26 mouse cellular contexts compared by ENCODE assay signal in the genomic region with DNA sequence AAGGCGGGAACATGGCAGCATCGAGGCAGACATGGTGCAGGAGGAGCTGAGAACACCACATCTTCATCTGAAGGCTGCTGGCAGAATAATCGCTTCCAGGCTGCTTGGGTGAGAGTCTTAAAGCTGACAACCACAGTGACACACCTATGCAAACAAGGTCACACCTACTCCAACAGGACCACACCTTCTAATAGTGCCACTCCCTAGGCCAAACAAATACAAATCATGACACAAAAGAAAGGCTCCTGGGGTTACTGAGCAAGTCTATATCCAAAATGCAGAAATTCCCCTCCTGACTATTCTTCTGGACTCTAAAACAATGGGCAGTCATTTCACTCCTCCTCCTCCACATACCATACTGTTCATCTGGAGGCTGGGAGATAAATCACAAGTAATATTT.
"Had no signal": no experiment of that assay in that cellular context is flagged by ENCODE, and none has a peak within 500 bp of the region (broad histone marks: within the 10 kb centered on the region; RNA-seq: fewer than 3 reads in every experiment).

No protein-coding gene starts in this region.

- ATAC-seq: hindbrain, postnatal 0 days; intestine, embryonic 16.5 days; liver, embryonic 12.5 days had no signal

- H3K36me3 ChIP-seq: heart, embryonic 13.5 days; heart, embryonic 15.5 days; hindbrain, embryonic 13.5 days; hindbrain, embryonic 15.5 days; kidney, embryonic 15.5 days; limb, embryonic 13.5 days; limb, embryonic 15.5 days; liver, embryonic 12.5 days had no signal

- H3K4me3 ChIP-seq: heart, adult 2 months; heart, embryonic 13.5 days; heart, embryonic 15.5 days; hindbrain, embryonic 13.5 days; hindbrain, embryonic 15.5 days; kidney, embryonic 15.5 days; limb, embryonic 13.5 days; limb, embryonic 15.5 days; liver, embryonic 12.5 days had no signal

- H3K9ac ChIP-seq: heart, embryonic 13.5 days; heart, embryonic 15.5 days; hindbrain, embryonic 13.5 days; hindbrain, embryonic 15.5 days; kidney, embryonic 15.5 days; limb, embryonic 13.5 days; limb, embryonic 15.5 days; liver, embryonic 12.5 days had no signal

- H3K4me1 ChIP-seq: heart, embryonic 13.5 days; heart, embryonic 15.5 days; kidney, embryonic 15.5 days; limb, embryonic 15.5 days; liver, embryonic 12.5 days had no signal

- H3K27me3 ChIP-seq: heart, embryonic 13.5 days; heart, embryonic 15.5 days; hindbrain, embryonic 13.5 days; hindbrain, embryonic 15.5 days; kidney, embryonic 15.5 days; limb, embryonic 13.5 days; limb, embryonic 15.5 days; liver, embryonic 12.5 days had no signal

- H3K27ac ChIP-seq: heart, adult 2 months; heart, embryonic 13.5 days; heart, embryonic 15.5 days; hindbrain, embryonic 13.5 days; hindbrain, embryonic 15.5 days; hindbrain, postnatal 0 days; kidney, embryonic 15.5 days; kidney, postnatal 0 days; limb, embryonic 13.5 days; limb, embryonic 15.5 days; liver, embryonic 12.5 days had no signal

- H3K4me2 ChIP-seq: heart, embryonic 11.5 days; heart, embryonic 13.5 days; heart, embryonic 15.5 days; hindbrain, embryonic 13.5 days; hindbrain, embryonic 15.5 days; kidney, embryonic 15.5 days; limb, embryonic 13.5 days; limb, embryonic 15.5 days; liver, embryonic 12.5 days had no signal

- H3K9me3 ChIP-seq: heart, embryonic 13.5 days; heart, embryonic 15.5 days; hindbrain, embryonic 13.5 days; hindbrain, embryonic 15.5 days; kidney, embryonic 15.5 days; limb, embryonic 13.5 days; limb, embryonic 15.5 days; liver, embryonic 12.5 days had no signal

- DNase-seq: gastrocnemius, postnatal 14 days; gastrocnemius, postnatal 36 days; heart, adult 11 months; heart, adult 2 months; heart, postnatal 14 days; heart, postnatal 36 days; kidney, adult 11 months; kidney, adult 2 months; kidney, adult 9 months; kidney, postnatal 14 days; kidney, postnatal 36 days; layer of hippocampus, adult 9-11 months; layer of hippocampus, postnatal 36 days; left cerebral cortex, postnatal 4 days had no signal
